Mouse (Mus musculus): ENCODE data around the gene Nol10.

GRCm38 (mm10) chr12:17376521-17376920, 28.3 kb downstream of the Nol10 start:
- TF ChIP-seq CTCF (IDR thresholded peaks at IDR 0.05; ENCODE audit: insufficient read depth, low read length) (no peak), POLR2A (IDR thresholded peaks at IDR 0.05; ENCODE audit: borderline replicate concordance, extremely low read depth, low read depth, low read length) (no peak)
